Mouse (Mus musculus) ovary, adult 10 weeks (tissue): ENCODE results near the gene Adgrl1. TPM values are rescaled to one million over a fixed set of nuclear protein-coding genes. Genes with fewer than 3 reads are reported as not detected.

Source experiments
- polyA plus RNA-seq: library from polyadenylated mRNA; stranded (reverse); fragments of 350-450 nt; fragmentation: Illumina TruSeq; extraction: RNeasy Lipid Tissue Mini Kit (QIAGEN cat#74804); gene quantifications from one replicate; pipeline ENCODE4 v1.2.3, GENCODE M21; 2014

Adgrl1 gene
- 6.3 TPM for polyA plus RNA-seq

DNA sequence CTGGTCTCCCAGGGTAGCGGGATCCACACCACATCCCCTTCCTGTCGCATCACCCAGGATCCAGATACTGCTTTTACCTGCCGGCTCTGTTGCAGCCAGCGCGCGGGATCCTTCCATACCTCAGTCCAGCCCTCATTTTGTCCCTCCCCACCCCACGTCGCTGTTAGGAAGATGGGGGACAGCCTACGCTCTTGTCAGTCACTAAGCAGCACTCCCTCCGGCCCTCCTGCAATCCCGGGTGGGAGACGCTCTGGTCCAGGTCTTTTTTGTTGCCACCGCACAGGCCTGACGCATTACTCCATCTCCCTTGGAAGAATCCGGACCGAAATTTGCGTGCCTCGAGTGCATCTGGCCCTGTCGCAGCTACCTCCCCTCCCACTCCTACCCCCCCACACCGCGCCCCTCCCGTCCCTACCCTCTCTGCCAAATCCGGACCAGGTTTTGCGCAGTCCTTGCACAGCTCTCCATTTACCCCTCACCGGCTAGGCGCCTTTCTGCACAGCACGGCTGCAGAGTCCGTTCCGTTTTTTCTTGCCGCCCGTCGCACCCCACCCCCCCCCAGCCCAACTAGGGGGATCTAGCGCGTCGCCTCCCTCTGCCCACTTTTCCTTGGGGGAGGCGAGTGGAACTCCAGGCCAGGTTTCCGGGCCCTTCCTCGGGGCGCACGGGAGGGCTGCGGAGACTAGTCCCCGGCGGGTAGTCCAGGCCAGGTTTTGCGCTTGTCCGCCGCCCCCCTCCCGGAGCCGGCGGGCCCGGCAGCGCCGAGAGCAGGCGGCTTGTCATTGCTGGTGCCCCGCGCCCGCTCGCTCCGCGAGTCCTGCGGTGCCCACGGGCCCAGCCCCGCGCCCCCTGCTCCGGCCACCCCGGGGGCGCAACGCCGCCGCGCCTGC is at the start of gene Adgrl1:
Adgrl1 (plus strand) TSS at position 743 of the 890 bp plus-strand sequence.

DNA sequence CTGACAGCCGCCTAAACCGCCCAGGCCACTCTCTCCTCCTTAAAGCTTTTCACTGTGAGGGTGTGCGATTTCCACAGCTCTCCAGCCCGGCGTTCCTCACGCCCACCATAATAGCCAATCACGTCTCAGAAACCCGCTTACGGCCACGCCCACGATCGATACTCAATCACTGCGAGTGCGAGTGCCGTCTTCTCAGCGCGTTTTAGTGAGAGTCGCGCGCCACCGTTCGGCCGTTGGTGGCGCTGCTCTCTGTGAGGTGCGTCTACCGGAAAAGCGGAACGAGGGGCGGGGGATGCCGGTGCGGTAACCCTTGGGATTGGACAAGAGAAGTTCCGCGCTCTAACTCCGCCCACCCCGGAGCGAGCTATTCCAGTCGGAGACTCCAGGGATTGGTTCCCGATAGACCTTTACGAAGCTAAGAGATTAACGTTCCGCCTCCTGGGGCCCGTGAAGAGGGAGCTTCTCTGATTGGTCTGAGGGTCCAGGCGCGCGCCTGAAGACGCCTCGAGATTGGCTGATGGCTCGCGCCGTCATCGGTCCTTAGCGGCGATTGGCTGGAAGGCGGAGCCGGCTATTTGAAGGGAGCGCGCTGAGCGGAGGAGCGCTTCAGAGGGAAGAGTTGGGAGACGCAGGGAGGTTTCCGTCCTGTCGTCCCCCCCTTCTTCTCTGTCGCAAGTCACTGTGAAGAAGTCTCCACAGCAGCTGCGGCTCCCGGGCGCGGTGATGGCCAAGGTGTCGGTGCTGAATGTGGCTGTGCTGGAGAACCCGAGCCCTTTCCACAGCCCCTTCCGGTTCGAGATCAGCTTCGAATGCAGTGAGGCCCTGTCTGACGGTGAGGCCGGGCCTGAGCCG is 55.4 kb downstream of the Adgrl1 start, which contains the start of the genes Gm10644 and Asf1b:
Gm10644 (minus strand) TSS at position 100 of the 852 bp plus-strand sequence.
Asf1b (plus strand) TSS at position 402 of the 852 bp plus-strand sequence.

DNA sequence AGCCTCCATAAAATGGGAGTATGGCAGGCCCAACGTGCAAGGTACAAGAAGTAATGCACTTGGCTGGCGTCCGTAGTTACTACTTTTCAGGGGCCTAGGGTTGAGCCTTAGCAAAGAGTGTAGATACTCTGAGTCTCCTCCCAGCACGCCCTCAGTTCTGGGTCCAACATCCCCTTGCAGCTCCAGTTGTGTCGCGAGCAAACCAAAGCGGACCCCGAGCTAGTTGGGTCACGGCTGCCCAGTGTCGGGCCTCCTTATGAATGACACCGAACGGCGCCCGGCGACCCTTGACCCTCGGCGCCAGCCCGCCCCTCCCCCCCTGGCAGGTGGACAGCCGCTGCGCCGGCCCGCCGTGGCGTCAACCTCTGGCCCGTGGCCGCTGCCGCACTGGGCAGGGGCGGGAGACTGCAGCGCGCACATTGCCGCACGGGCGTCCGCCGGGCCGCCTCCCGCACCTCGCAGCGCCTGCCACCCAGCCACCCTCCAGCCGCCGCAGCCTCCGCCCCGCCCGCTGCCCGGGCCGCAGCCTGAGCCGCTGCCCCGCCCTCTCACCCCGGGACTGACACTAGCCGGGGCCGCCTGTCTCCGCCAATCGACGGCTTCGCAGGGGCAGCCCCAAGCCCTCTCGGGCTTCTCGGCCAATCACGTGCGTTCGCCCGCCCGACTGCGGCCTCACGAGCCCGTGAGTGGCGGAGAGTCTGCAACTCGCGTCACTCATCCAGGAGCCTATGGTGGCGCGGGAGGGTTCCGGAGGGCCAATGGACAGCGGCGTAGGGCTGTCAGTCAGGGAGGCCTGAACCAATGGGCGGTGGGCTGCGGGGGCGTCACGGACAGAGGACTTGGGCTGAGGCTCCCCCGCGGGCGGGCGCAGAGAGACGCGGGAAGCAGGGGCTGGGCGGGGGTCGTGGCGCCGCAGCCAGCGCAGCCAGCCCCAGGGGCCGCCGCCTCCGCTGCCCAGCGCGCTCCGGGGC is 72.5 kb downstream of the Adgrl1 start, which contains the start of gene Prkaca:
Prkaca (plus strand) TSS at position 844 of the 971 bp plus-strand sequence.

Other genes starting within 250 kb of the Adgrl1 start
- not detected for gene Gipc1, start 247.4 kb upstream of the Adgrl1 start, polyA plus RNA-seq
- 0.60 TPM for gene Ptger1, start 233.4 kb upstream of the Adgrl1 start, polyA plus RNA-seq
- 6.3 TPM for gene Pkn1, start 200.9 kb upstream of the Adgrl1 start, polyA plus RNA-seq
- 5.0 TPM for gene Ddx39, start 184.9 kb upstream of the Adgrl1 start, polyA plus RNA-seq
- 7.8 TPM for gene Adgre5, start 158.8 kb upstream of the Adgrl1 start, polyA plus RNA-seq
- gene Gm10644, start 55.1 kb downstream of the Adgrl1 start, polyA plus RNA-seq, result not detected
- 7.4 TPM for gene Asf1b, start 55.4 kb downstream of the Adgrl1 start, polyA plus RNA-seq
- 19.8 TPM for gene Prkaca, start 72.9 kb downstream of the Adgrl1 start, polyA plus RNA-seq
- 2.7 TPM for gene Samd1, start 97.6 kb downstream of the Adgrl1 start, polyA plus RNA-seq
- gene 1700067K01Rik, start 101.4 kb downstream of the Adgrl1 start, polyA plus RNA-seq, result not detected
- gene 2210011C24Rik, start 112.1 kb downstream of the Adgrl1 start, polyA plus RNA-seq, result not detected
- 2.5 TPM for gene Palm3, start 121.4 kb downstream of the Adgrl1 start, polyA plus RNA-seq
- gene Il27ra, start 142.5 kb downstream of the Adgrl1 start, polyA plus RNA-seq, result 0.14 TPM
- gene Rln3, start 144.9 kb downstream of the Adgrl1 start, polyA plus RNA-seq, result not detected
- gene Gm10643, start 165.0 kb downstream of the Adgrl1 start, polyA plus RNA-seq, result 3.0 TPM
- gene Rfx1, start 166.7 kb downstream of the Adgrl1 start, polyA plus RNA-seq, result 0.68 TPM
- 2.8 TPM for gene Dcaf15, start 204.7 kb downstream of the Adgrl1 start, polyA plus RNA-seq
- 0.14 TPM for gene Podnl1, start 225.9 kb downstream of the Adgrl1 start, polyA plus RNA-seq
- gene Cc2d1a, start 247.8 kb downstream of the Adgrl1 start, polyA plus RNA-seq, result 0.14 TPM
- gene 4930432K21Rik, start 247.9 kb downstream of the Adgrl1 start, polyA plus RNA-seq, result not detected